Mouse (Mus musculus): ENCODE measurements around the gene Gm16181. TPM values are rescaled to one million over a fixed set of nuclear protein-coding genes. Genes with fewer than 3 reads are reported as not detected.

The Gm16181 gene
- polyA plus RNA-seq, 1 experiment, result not detected

DNA sequence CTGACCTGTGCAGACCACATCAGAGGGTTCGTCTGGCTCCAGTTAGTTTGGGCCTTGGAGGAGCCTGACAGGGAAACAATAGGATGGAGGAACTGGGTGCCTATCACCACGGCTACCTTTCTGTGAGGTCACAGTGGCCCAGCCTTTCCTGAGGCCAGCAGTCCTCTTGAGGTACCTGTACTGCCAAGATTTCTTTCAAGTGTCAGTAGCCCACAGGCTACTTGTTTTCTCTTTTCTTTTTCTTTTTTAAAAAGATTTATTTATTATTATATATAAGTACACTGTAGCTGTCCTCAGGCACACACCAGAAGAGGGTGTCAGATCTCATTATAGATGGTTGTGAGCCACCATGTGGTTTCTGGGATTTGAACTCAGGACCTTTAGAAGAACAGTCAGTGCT, 44.7 kb upstream of the Gm16181 start, which contains the start of gene Aif1:
Gene Aif1 (minus strand): TSS at position 101 of the 400 bp plus-strand sequence.
- no peak within 1 kb of the TSS for H3ac ChIP-seq (ENCODE audit: control insufficient read depth, insufficient read length, low read depth)
- H3K36me3 ChIP-seq (ENCODE audit: control insufficient read depth, insufficient read depth), result no peaks in the 10 kb centered on the region
- H3K27me3 ChIP-seq (ENCODE audit: control insufficient read depth, insufficient read depth, insufficient read length), result no peaks in the 10 kb centered on the region
- H3K4me3 ChIP-seq (ENCODE audit: insufficient read depth, poor library complexity, severe bottlenecking), result no peak within 1 kb of the TSS
- no peaks in the 10 kb centered on the region for H3K79me2 ChIP-seq (ENCODE audit: control insufficient read depth, insufficient read depth)
- TF ChIP-seq CEBPB (IDR thresholded peaks at IDR 0.05; ENCODE audit: low read depth) (no peak), FOSL1 (IDR thresholded peaks at IDR 0.05; ENCODE audit: insufficient read depth, low read length, poor library complexity, severe bottlenecking) (no peak), MAX (IDR thresholded peaks at IDR 0.05) (no peak), USF1 (IDR thresholded peaks at IDR 0.05; ENCODE audit: low read depth) (no peak), MYOD1 (IDR thresholded peaks at IDR 0.05; ENCODE audit: control insufficient read depth, insufficient read length, low read depth) (no peak), CTCF (IDR thresholded peaks at IDR 0.05; ENCODE audit: control insufficient read depth, insufficient read depth, insufficient read length) (no peak), MYOG (IDR thresholded peaks at IDR 0.05; ENCODE audit: control insufficient read depth, extremely low read depth, insufficient read length) (no peak)
- H3K79me3 ChIP-seq (ENCODE audit: low read depth), result no peaks in the 10 kb centered on the region

DNA sequence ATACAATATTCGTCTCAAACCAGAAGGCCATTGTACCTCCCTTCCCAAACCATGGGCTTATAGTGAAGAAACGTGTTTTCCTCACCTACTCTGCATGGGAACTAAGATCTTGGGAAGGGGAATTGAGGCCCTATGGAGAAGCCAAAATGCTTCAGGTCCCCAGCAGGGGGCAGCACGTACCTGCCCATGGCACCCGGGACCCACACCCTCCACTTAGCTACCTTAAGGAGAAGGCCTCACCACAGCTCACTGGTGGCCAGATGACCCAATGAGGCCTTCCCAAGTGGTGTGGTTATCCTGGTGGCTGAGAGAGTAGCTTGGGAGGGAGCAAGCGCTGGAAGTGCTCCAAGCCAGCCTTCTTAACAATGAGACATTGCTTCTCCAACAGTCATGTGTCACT, 42.1 kb upstream of the Gm16181 start:
- H3K4me3 ChIP-seq (ENCODE audit: insufficient read depth, poor library complexity, severe bottlenecking), result no peak overlapping the region
- H3K36me3 ChIP-seq (ENCODE audit: control insufficient read depth, insufficient read depth), result no peaks in the 10 kb centered on the region
- no peaks in the 10 kb centered on the region for H3K79me3 ChIP-seq (ENCODE audit: low read depth)
- TF ChIP-seq FOSL1 (IDR thresholded peaks at IDR 0.05; ENCODE audit: insufficient read depth, low read length, poor library complexity, severe bottlenecking) (no peak), MYOG (IDR thresholded peaks at IDR 0.05; ENCODE audit: control insufficient read depth, extremely low read depth, insufficient read length) (no peak), MAX (IDR thresholded peaks at IDR 0.05) (no peak), CTCF (IDR thresholded peaks at IDR 0.05; ENCODE audit: control insufficient read depth, insufficient read depth, insufficient read length) (peak; percentile 80), USF1 (IDR thresholded peaks at IDR 0.05; ENCODE audit: low read depth) (no peak)
- H3ac ChIP-seq (ENCODE audit: control insufficient read depth, insufficient read length, low read depth), result no peak overlapping the region
- no peaks in the 10 kb centered on the region for H3K79me2 ChIP-seq (ENCODE audit: control insufficient read depth, insufficient read depth)
- H3K27me3 ChIP-seq (ENCODE audit: control insufficient read depth, insufficient read depth, insufficient read length), result no peaks in the 10 kb centered on the region

DNA sequence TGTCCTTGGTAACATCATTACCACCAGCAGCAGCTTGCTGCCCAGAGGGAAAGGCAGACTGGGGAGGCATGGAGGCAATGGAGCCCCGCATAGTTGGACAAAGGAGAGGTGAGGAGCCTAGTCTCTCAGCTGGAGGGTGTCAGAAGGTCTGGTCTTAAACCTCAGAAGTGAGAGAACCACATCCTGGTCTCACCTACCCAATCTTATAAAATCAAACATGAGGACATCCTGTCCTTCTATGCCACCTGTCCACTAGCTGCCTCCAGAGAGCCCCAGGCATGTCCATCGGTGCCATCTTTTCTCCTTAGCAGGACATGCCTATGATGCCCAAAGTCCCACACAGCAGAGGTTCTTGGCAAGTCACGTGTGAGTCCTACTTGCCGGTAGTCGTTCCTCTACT, 40.5 kb upstream of the Gm16181 start:
- Histone ChIP-seq H3K4me3 (ENCODE audit: insufficient read depth, poor library complexity, severe bottlenecking) (no peak overlapping the region), H3K79me2 (ENCODE audit: control insufficient read depth, insufficient read depth) (no peaks in the 10 kb centered on the region), H3K27me3 (ENCODE audit: control insufficient read depth, insufficient read depth, insufficient read length) (no peaks in the 10 kb centered on the region), H3K79me3 (ENCODE audit: low read depth) (no peaks in the 10 kb centered on the region), H3ac (ENCODE audit: control insufficient read depth, insufficient read length, low read depth) (no peak overlapping the region), H3K36me3 (ENCODE audit: control insufficient read depth, insufficient read depth) (no peaks in the 10 kb centered on the region)
- TF ChIP-seq MYOD1 (IDR thresholded peaks at IDR 0.05; ENCODE audit: control insufficient read depth, insufficient read length, low read depth) (no peak), MAX (IDR thresholded peaks at IDR 0.05) (no peak), USF1 (IDR thresholded peaks at IDR 0.05; ENCODE audit: low read depth) (no peak), CEBPB (IDR thresholded peaks at IDR 0.05; ENCODE audit: low read depth) (no peak), FOSL1 (IDR thresholded peaks at IDR 0.05; ENCODE audit: insufficient read depth, low read length, poor library complexity, severe bottlenecking) (no peak), CTCF (IDR thresholded peaks at IDR 0.05; ENCODE audit: control insufficient read depth, insufficient read depth, insufficient read length) (no peak), MYOG (IDR thresholded peaks at IDR 0.05; ENCODE audit: control insufficient read depth, extremely low read depth, insufficient read length) (no peak)

DNA sequence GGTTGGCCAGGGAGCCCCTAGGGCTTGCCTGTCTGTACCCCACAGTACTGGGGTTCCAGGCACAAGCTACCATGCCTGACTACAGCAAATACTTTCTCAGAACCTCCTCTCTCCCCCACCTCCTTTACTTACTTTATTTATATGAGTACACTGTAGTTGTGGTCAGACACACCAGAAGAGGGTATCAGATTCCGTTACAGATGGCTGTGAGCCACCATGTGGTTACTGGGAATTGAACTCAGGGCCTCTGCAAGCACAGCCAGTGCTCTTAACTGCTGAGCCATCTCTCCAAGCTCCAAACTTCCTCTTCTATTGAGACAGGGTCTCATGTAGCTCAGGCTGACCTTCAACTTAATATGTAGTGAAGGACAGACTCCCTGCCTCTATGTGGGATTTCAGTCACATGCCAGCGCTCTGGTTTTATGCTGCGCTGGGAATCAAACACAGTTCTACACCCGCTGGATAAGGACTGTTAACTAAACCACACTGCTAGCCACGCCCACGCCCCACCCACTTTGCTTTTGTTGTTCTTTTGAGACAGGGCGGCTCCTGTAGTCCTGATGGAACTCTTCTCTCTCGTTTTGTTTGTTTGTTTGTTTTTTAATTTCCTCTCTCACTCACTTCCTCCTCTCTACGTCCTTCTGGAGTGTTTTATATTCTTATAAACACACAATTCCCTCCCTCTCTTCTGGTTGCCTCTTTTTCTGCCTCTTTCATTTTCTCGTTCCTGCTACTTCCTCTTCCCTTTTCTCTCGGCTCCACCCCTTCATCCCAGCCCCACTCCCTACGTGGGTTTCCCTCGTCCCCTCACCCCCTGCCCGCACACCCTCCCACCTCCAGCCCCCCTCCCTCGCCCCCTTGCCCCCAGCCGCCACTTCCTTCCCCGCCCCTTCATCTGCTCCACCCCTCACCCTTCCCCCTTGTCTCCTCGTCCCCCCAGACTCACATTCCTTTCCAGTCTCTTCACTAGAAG, 34.7 kb upstream of the Gm16181 start:
- Histone ChIP-seq H3K4me3 (ENCODE audit: insufficient read depth, poor library complexity, severe bottlenecking) (peak overlapping the region; percentile 21), H3K79me2 (ENCODE audit: control insufficient read depth, insufficient read depth) (no peaks in the 10 kb centered on the region), H3K79me3 (ENCODE audit: low read depth) (no peaks in the 10 kb centered on the region), H3ac (ENCODE audit: control insufficient read depth, insufficient read length, low read depth) (no peak overlapping the region), H3K36me3 (ENCODE audit: control insufficient read depth, insufficient read depth) (no peaks in the 10 kb centered on the region), H3K27me3 (ENCODE audit: control insufficient read depth, insufficient read depth, insufficient read length) (no peaks in the 10 kb centered on the region)
- TF ChIP-seq MYOG (IDR thresholded peaks at IDR 0.05; ENCODE audit: control insufficient read depth, extremely low read depth, insufficient read length), result no peak
- TF ChIP-seq CTCF (IDR thresholded peaks at IDR 0.05; ENCODE audit: control insufficient read depth, insufficient read depth, insufficient read length), result no peak
- no peak for TF ChIP-seq FOSL1 (IDR thresholded peaks at IDR 0.05; ENCODE audit: insufficient read depth, low read length, poor library complexity, severe bottlenecking)
- no peak for TF ChIP-seq MYOD1 (IDR thresholded peaks at IDR 0.05; ENCODE audit: control insufficient read depth, insufficient read length, low read depth)
- TF ChIP-seq USF1 (IDR thresholded peaks at IDR 0.05; ENCODE audit: low read depth), result no peak
- no peak for TF ChIP-seq CEBPB (IDR thresholded peaks at IDR 0.05; ENCODE audit: low read depth)
- no peak for TF ChIP-seq MAX (IDR thresholded peaks at IDR 0.05)

DNA sequence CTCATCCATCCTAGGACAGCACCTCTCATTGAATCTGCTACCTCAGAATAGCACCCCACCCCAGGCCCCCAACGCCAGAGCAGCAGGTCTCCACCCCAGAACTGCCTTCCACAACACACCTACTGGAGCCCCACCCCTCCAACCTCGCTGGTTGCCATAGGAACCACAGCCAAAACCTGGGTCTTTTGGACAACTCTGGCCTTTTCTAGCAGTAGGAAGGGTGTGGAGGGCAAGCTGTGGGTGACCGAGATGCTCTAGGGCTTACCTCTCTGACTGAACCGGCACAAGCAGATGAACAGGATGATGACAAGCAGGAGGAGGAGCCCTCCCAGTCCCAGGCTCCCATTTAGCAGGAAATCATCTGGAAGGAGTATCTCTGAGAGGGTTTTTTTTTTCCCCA, 34.0 kb upstream of the Gm16181 start:
- Histone ChIP-seq H3K4me3 (ENCODE audit: insufficient read depth, poor library complexity, severe bottlenecking) (peak overlapping the region; percentile 21), H3K27me3 (ENCODE audit: control insufficient read depth, insufficient read depth, insufficient read length) (no peaks in the 10 kb centered on the region), H3K36me3 (ENCODE audit: control insufficient read depth, insufficient read depth) (no peaks in the 10 kb centered on the region), H3K79me2 (ENCODE audit: control insufficient read depth, insufficient read depth) (no peaks in the 10 kb centered on the region), H3K79me3 (ENCODE audit: low read depth) (no peaks in the 10 kb centered on the region), H3ac (ENCODE audit: control insufficient read depth, insufficient read length, low read depth) (peak overlapping the region; percentile 15)
- no peak for TF ChIP-seq USF1 (IDR thresholded peaks at IDR 0.05; ENCODE audit: low read depth)
- no peak for TF ChIP-seq CTCF (IDR thresholded peaks at IDR 0.05; ENCODE audit: control insufficient read depth, insufficient read depth, insufficient read length)
- TF ChIP-seq CEBPB (IDR thresholded peaks at IDR 0.05; ENCODE audit: low read depth), result no peak
- no peak for TF ChIP-seq MYOG (IDR thresholded peaks at IDR 0.05; ENCODE audit: control insufficient read depth, extremely low read depth, insufficient read length)
- TF ChIP-seq MYOD1 (IDR thresholded peaks at IDR 0.05; ENCODE audit: control insufficient read depth, insufficient read length, low read depth), result no peak
- no peak for TF ChIP-seq FOSL1 (IDR thresholded peaks at IDR 0.05; ENCODE audit: insufficient read depth, low read length, poor library complexity, severe bottlenecking)
- TF ChIP-seq MAX (IDR thresholded peaks at IDR 0.05), result no peak

Data from C2C12 (cell line).